Mouse (Mus musculus) layer of hippocampus, adult 9-11 months (tissue): ENCODE results near the gene Slc19a1.

ENCODE experiments used
- DNase-seq: peaks from one replicate; pipeline ENCODE4 v3.0.0; 2022

The Slc19a1 gene

GRCm38 (mm10) chr10:77097006-77097889, 65.2 kb downstream of the Slc19a1 start:
- DNase-seq, result no peak

DNA sequence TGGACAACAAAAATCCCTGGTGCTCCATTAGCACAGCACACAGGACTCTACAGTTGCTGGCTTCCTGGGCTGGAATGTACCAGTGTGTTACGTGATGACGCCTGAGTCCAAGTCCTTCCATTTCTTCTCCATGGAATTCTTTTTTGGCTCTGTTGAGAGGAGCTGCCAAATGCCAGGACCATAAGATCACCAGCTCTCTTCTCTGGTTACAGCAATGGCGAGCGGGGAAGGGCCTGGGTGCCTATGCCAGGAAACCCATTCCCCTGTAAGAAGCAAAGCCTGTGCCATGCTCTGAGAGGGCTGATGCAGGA, 65.8 kb downstream of the Slc19a1 start:
- DNase-seq, result no peak

- DNase-seq, result no peak
Observed at GRCm38 (mm10) chr10:77098619-77099018, 66.6 kb downstream of the Slc19a1 start.

GRCm38 (mm10) chr10:77099777-77100176, 67.7 kb downstream of the Slc19a1 start:
- DNase-seq, result no peak

- DNase-seq, result no peak
Observed at GRCm38 (mm10) chr10:77103689-77104088, 71.6 kb downstream of the Slc19a1 start.

- no peak for DNase-seq
Observed at GRCm38 (mm10) chr10:77104327-77104726, 72.3 kb downstream of the Slc19a1 start.

DNA sequence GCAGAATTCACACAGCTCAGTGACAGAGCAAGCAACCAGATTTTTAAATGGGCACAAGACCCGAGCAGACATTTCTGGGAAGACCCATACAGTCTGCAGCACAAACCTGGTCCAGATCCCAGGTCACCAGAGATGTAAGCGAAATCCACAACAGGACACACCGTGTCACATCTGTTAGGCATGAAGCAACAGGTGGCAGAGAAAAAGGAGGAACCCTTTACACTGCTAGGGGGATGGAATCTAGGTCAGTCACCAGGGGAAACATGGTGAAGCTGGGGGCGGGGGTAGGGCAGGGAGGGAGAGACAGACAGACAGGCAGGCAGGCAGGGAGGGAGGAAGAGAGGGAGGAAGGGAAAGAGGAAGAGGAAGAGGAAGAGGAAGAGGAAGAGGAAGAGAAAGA, 76.1 kb downstream of the Slc19a1 start:
- DNase-seq, result no peak

GRCm38 (mm10) chr10:77110010-77110409, 78.0 kb downstream of the Slc19a1 start:
- no peak for DNase-seq
